ENCODE assay signal across 10 mouse cellular contexts in genomic region chr7:132898234-132898633, GRCm38 (mm10). TPM values are rescaled to one million over a fixed set of nuclear protein-coding genes. Genes with fewer than 3 reads are reported as not detected.
A peak's percentile ranks its signal among the peaks of the same experiment; 100 is the strongest.
DNase-seq lines count a peak whose midpoint lies in the region; ATAC-seq and TF ChIP-seq lines count a peak whose summit lies in the region.
"Had no signal": no experiment of that assay in that cellular context is flagged by ENCODE, and none has a peak within 500 bp of the region (broad histone marks: within the 10 kb centered on the region; RNA-seq: fewer than 3 reads in every experiment).

No protein-coding gene starts in this region.

- WGBS in kidney, postnatal 0 days, result 93% methylated on average over 2 of the region's 2 CpGs
- 91% methylated on average over 2 of the region's 2 CpGs for WGBS in kidney, embryonic 14.5 days
- WGBS in spleen, adult 2 months, result 84% methylated on average over 2 of the region's 2 CpGs

- H3K4me2 ChIP-seq in kidney, postnatal 0 days (ENCODE audit: low read length), result no peak overlapping the region
- no peak overlapping the region for H3K4me2 ChIP-seq in kidney, embryonic 14.5 days (replicated peaks; ENCODE audit: low read depth, low read length)
- H3K4me2 ChIP-seq: limb, embryonic 12.5 days had no signal

- no peaks in the 10 kb centered on the region for H3K27me3 ChIP-seq in kidney, postnatal 0 days (ENCODE audit: insufficient read depth, low read length)
- no peaks in the 10 kb centered on the region for H3K27me3 ChIP-seq in kidney, embryonic 14.5 days (ENCODE audit: control insufficient read depth, insufficient read depth, low read length)
- H3K27me3 ChIP-seq in MEL (ENCODE audit: control insufficient read depth in 1 of 2, insufficient read depth in 2 of 2, low read length in 2 of 2), result no peaks in the 10 kb centered on the region
- H3K27me3 ChIP-seq in spleen, adult 2 months (ENCODE audit: control insufficient read depth, insufficient read depth, low read length), result no peaks in the 10 kb centered on the region
- H3K27me3 ChIP-seq: limb, embryonic 12.5 days had no signal

- TF ChIP-seq EP300 in MEL (IDR thresholded peaks at IDR 0.05; ENCODE audit: low read depth in 1 of 2, low read length in 2 of 2), result no peak

- no peaks in the 10 kb centered on the region for H3K4me1 ChIP-seq in kidney, postnatal 0 days (replicated peaks; ENCODE audit: insufficient read depth, low read length)
- no peaks in the 10 kb centered on the region for H3K4me1 ChIP-seq in kidney, embryonic 14.5 days (ENCODE audit: control insufficient read depth, insufficient read depth, low read length)
- H3K4me1 ChIP-seq in MEL (ENCODE audit: control insufficient read depth in 1 of 2, insufficient read depth in 2 of 2, low read length in 2 of 2), result peaks cover 0 to 7% of the 10 kb centered on the region in 2 experiments; a peak in 3 of 4 replicates
- H3K4me1 ChIP-seq in spleen, adult 2 months (ENCODE audit: control insufficient read depth, insufficient read depth, insufficient read length), result no peaks in the 10 kb centered on the region
- H3K4me1 ChIP-seq: limb, embryonic 12.5 days had no signal

- no peak overlapping the region for H3K4me3 ChIP-seq in kidney, postnatal 0 days (replicated peaks; ENCODE audit: low read depth, low read length)
- H3K4me3 ChIP-seq in kidney, embryonic 14.5 days (ENCODE audit: low read length), result no peak overlapping the region
- no peak overlapping the region for H3K4me3 ChIP-seq in MEL (ENCODE audit: control insufficient read depth in 1 of 2, insufficient read depth in 1 of 2, low read depth in 2 of 2, low read length in 2 of 2)
- H3K4me3 ChIP-seq in spleen, adult 2 months (ENCODE audit: extremely low read depth, insufficient read depth, insufficient read length), result no peak overlapping the region
- H3K4me3 ChIP-seq: erythroblast, embryonic 14.5 days; limb, embryonic 12.5 days had no signal

- H3K36me3 ChIP-seq in kidney, postnatal 0 days (ENCODE audit: insufficient read depth, low read length), result no peaks in the 10 kb centered on the region
- H3K36me3 ChIP-seq in kidney, embryonic 14.5 days (ENCODE audit: control insufficient read depth, insufficient read depth, low read length), result no peaks in the 10 kb centered on the region
- H3K36me3 ChIP-seq in MEL (ENCODE audit: control insufficient read depth in 1 of 2, insufficient read depth in 2 of 2, low read length in 2 of 2), result no peaks in the 10 kb centered on the region; a peak in 1 of 4 replicates
- no peaks in the 10 kb centered on the region for H3K36me3 ChIP-seq in spleen, adult 2 months (ENCODE audit: control insufficient read depth, insufficient read depth, low read length)
- H3K36me3 ChIP-seq: limb, embryonic 12.5 days had no signal

- TF ChIP-seq RAD21 in MEL (IDR thresholded peaks at IDR 0.05; ENCODE audit: low read depth, low read length), result peak; percentile 96

- no peaks in the 10 kb centered on the region for H3K9me3 ChIP-seq in kidney, postnatal 0 days (replicated peaks; ENCODE audit: low read length)
- H3K9me3 ChIP-seq in kidney, embryonic 14.5 days (ENCODE audit: control insufficient read depth, low read length), result no peaks in the 10 kb centered on the region
- no peaks in the 10 kb centered on the region for H3K9me3 ChIP-seq in MEL (replicated peaks; ENCODE audit: insufficient read depth, low read length)
- H3K9me3 ChIP-seq: limb, embryonic 12.5 days had no signal

- H3K27ac ChIP-seq in kidney, postnatal 0 days, result no peak overlapping the region
- H3K27ac ChIP-seq in kidney, embryonic 14.5 days (ENCODE audit: low read depth, low read length), result no peak overlapping the region
- H3K27ac ChIP-seq in MEL (ENCODE audit: control insufficient read depth, low read depth, low read length), result no peak overlapping the region
- no peak overlapping the region for H3K27ac ChIP-seq in spleen, adult 2 months (ENCODE audit: insufficient read depth, low read length)
- H3K27ac ChIP-seq: limb, embryonic 12.5 days had no signal

- H3K79me2 ChIP-seq in MEL (ENCODE audit: control insufficient read depth, insufficient read depth, low read length, poor library complexity), result no peaks in the 10 kb centered on the region

- no peak for TF ChIP-seq POLR2A in MEL (IDR thresholded peaks at IDR 0.05; ENCODE audit: control insufficient read depth in 1 of 2, insufficient read depth in 1 of 2, low read depth in 1 of 2, low read length in 2 of 2, poor library complexity in 1 of 2)
- no peak for TF ChIP-seq POLR2A in spleen, adult 2 months (IDR thresholded peaks at IDR 0.05; ENCODE audit: low read depth, low read length)

- ATAC-seq in kidney, postnatal 0 days (replicated peaks; ENCODE audit: low FRiP score, low read depth), result no peak
- ATAC-seq in kidney, embryonic 14.5 days (ENCODE audit: low FRiP score, low TSS enrichment), result no peak
- peak; percentile 73 for ATAC-seq in common myeloid progenitor, adult 5-6 weeks (replicated peaks; ENCODE audit: low read depth, poor library complexity, severe bottlenecking)
- ATAC-seq in inflammation-experienced regulatory T-cells, adult 6 months, result no peak

- H3K9ac ChIP-seq in kidney, postnatal 0 days (ENCODE audit: low read depth, low read length), result no peak overlapping the region
- no peak overlapping the region for H3K9ac ChIP-seq in kidney, embryonic 14.5 days (ENCODE audit: low read depth, low read length)
- no peak overlapping the region for H3K9ac ChIP-seq in MEL (ENCODE audit: control insufficient read depth, low read depth, low read length, poor library complexity, severe bottlenecking)
- H3K9ac ChIP-seq: limb, embryonic 12.5 days had no signal

- peak; percentile 66 for TF ChIP-seq CTCF in kidney, postnatal 0 days (IDR thresholded peaks at IDR 0.05; ENCODE audit: low read depth)
- TF ChIP-seq CTCF in MEL (IDR thresholded peaks at IDR 0.05 in 2 of 3, conservative IDR thresholded peaks at IDR 0.05 in 1 of 3; ENCODE audit: control insufficient read depth in 1 of 3, insufficient read depth in 1 of 3, low read depth in 2 of 3, low read length in 3 of 3, poor library complexity in 1 of 3, severe bottlenecking in 1 of 3), result peak; percentile 76 to 93 (median 93)
- TF ChIP-seq CTCF in spleen, adult 2 months (IDR thresholded peaks at IDR 0.05; ENCODE audit: extremely low read depth, insufficient read depth, insufficient read length, insufficient replicate concordance), result peak; percentile 43; the same call in 1 of the 2 replicates

- no peak for DNase-seq in kidney, postnatal 0 days (ENCODE audit: low spot score)
- DNase-seq in MEL (ENCODE audit: low read depth, low spot score), result peak; percentile 81
- peak in 1 of 2 experiments; percentile 13 for DNase-seq in spleen, adult 2 months (ENCODE audit: low read depth in 1 of 2, low spot score in 2 of 2)
- DNase-seq in frontal cortex, postnatal 10 days (ENCODE audit: low spot score in 2 of 2), result no peak
- no peak for DNase-seq in frontal cortex, postnatal 14 days (ENCODE audit: low spot score in 2 of 2)

TF ChIP-seq in MEL, 35 proteins besides CTCF, POLR2A, EP300 and RAD21 (continues in another document):
- TF ChIP-seq CHD2 (IDR thresholded peaks at IDR 0.05; ENCODE audit: low read length), result no peak
- no peak for TF ChIP-seq HCFC1 (IDR thresholded peaks at IDR 0.05; ENCODE audit: low read depth, low read length)
- no peak for TF ChIP-seq ZMIZ1 (IDR thresholded peaks at IDR 0.05; ENCODE audit: low read depth, low read length)
- TF ChIP-seq GATA1 (IDR thresholded peaks at IDR 0.05; ENCODE audit: low read depth, low read length), result no peak
- no peak for TF ChIP-seq ELF1 (IDR thresholded peaks at IDR 0.05; ENCODE audit: low read depth, low read length)
- peak; percentile 86 for TF ChIP-seq SMC3 (IDR thresholded peaks at IDR 0.05; ENCODE audit: low read depth, low read length)
- TF ChIP-seq ETS1 (IDR thresholded peaks at IDR 0.05; ENCODE audit: low read depth, low read length), result no peak
- TF ChIP-seq CHD1 (IDR thresholded peaks at IDR 0.05; ENCODE audit: low read depth, low read length), result no peak
- TF ChIP-seq USF1 (IDR thresholded peaks at IDR 0.05; ENCODE audit: low read depth, low read length), result peak; percentile 34; the same call in 1 of the 2 replicates
- TF ChIP-seq MAZ (IDR thresholded peaks at IDR 0.05; ENCODE audit: low read depth, low read length), result no peak
- TF ChIP-seq UBTF (IDR thresholded peaks at IDR 0.05; ENCODE audit: borderline replicate concordance, insufficient read depth, low read depth, low read length), result no peak
- TF ChIP-seq ZC3H11A (IDR thresholded peaks at IDR 0.05; ENCODE audit: low read depth, low read length), result peak; percentile 83

RNA-seq across cellular contexts. Expression of gene Zranb1, which starts 32.7 kb away (rescaled TPM):
- polyA plus RNA-seq in kidney, postnatal 0 days (2015; fragmentation: Nextera tagmentation; extraction: Ambion mirVana), result 15.1 and 15.3 TPM in 2 replicates
- 18.0 and 20.0 TPM in 2 replicates for polyA plus RNA-seq in kidney, embryonic 14.5 days (2014; fragmentation: Nextera tagmentation; extraction: Ambion mirVana)
- total RNA-seq in MEL (2012; rRNA removed), result 18.0 and 18.5 TPM in 2 replicates
- polyA plus RNA-seq in MEL (2012; ENCODE audit: insufficient read depth in 1 of 2, insufficient read length in 2 of 2, low read depth in 1 of 2, low replicate concordance in 2 of 2, missing spikeins in 1 of 2), result 10 to 100 TPM in 1 of 2 experiments, not detected in 1; 17.4 TPM
- total RNA-seq in common myeloid progenitor, adult 5-6 weeks (2017), result 50.8 and 58.6 TPM in 2 replicates
- 3.6 and 4.2 TPM in 2 replicates for polyA plus RNA-seq in spleen, adult 2 months (2012; rRNA removed)
- 10 to 100 TPM in 2 of 3 experiments, 1 to 10 TPM in 1; 8.2 to 14.0 (median 13.5) TPM for polyA plus RNA-seq in inflammation-experienced regulatory T-cells, adult 6 months (2017; shearing (Covaris generic))

RNA-seq across cellular contexts. Expression of gene Abraxas2, which starts 39.2 kb away (rescaled TPM):
- 31.1 and 35.5 TPM in 2 replicates for polyA plus RNA-seq in kidney, postnatal 0 days (2015; fragmentation: Nextera tagmentation; extraction: Ambion mirVana)
- 37.6 and 50.0 TPM in 2 replicates for polyA plus RNA-seq in kidney, embryonic 14.5 days (2014; fragmentation: Nextera tagmentation; extraction: Ambion mirVana)
- total RNA-seq in MEL (2012; rRNA removed), result 26.5 and 30.1 TPM in 2 replicates
- 10 to 100 TPM in 1 of 2 experiments, not detected in 1; 31.1 TPM for polyA plus RNA-seq in MEL (2012; ENCODE audit: insufficient read depth in 1 of 2, insufficient read length in 2 of 2, low read depth in 1 of 2, low replicate concordance in 2 of 2, missing spikeins in 1 of 2)
- total RNA-seq in common myeloid progenitor, adult 5-6 weeks (2017), result 37.6 and 41.9 TPM in 2 replicates
- polyA plus RNA-seq in spleen, adult 2 months (2012; rRNA removed), result 7.1 and 7.2 TPM in 2 replicates
- 10 to 100 TPM; 34.6 to 40.0 (median 35.9) TPM for polyA plus RNA-seq in inflammation-experienced regulatory T-cells, adult 6 months (2017; shearing (Covaris generic))

RNA-seq across cellular contexts. Expression of gene Eef1akmt2, which starts 45.8 kb away (rescaled TPM):
- polyA plus RNA-seq in kidney, postnatal 0 days (2015; fragmentation: Nextera tagmentation; extraction: Ambion mirVana), result 74.0 and 76.6 TPM in 2 replicates
- polyA plus RNA-seq in kidney, embryonic 14.5 days (2014; fragmentation: Nextera tagmentation; extraction: Ambion mirVana), result 72.4 and 101 TPM in 2 replicates
- 24.3 and 26.9 TPM in 2 replicates for total RNA-seq in MEL (2012; rRNA removed)
- 100 to 1,000 TPM in 1 of 2 experiments, 10 to 100 TPM in 1; 27.0 to 330 TPM for polyA plus RNA-seq in MEL (2012; ENCODE audit: insufficient read depth in 1 of 2, insufficient read length in 2 of 2, low read depth in 1 of 2, low replicate concordance in 2 of 2, missing spikeins in 1 of 2)
- total RNA-seq in common myeloid progenitor, adult 5-6 weeks (2017), result 56.3 and 77.1 TPM in 2 replicates
- 3.3 and 4.6 TPM in 2 replicates for polyA plus RNA-seq in spleen, adult 2 months (2012; rRNA removed)
- polyA plus RNA-seq in inflammation-experienced regulatory T-cells, adult 6 months (2017; shearing (Covaris generic)), result 10 to 100 TPM; 60.0 to 76.4 (median 74.4) TPM

Comparison
In these comparisons a context has a peak if more than half of its experiments do, and no peak if none do; other contexts are left out.
1. CTCF ChIP-seq: peak in every context shown above with its lines; median percentile 93 in MEL; 66 in kidney, postnatal 0 days; 43 in spleen, adult 2 months.